Mouse (Mus musculus) stomach, postnatal 0 days (tissue): ENCODE measurements around the gene Kirrel3. TPM values are rescaled to one million over a fixed set of nuclear protein-coding genes. Genes with fewer than 3 reads are reported as not detected.

Source experiments
- ATAC-seq: fragments of 200-750 bp; cut with Nextera tagmentation; 2 replicates; pipeline ENCODE4 v1.8.0; 2017; ENCODE audit not compliant: low FRiP score, low TSS enrichment
- DNase-seq: peaks from one replicate; pipeline ENCODE4 v3.0.0-alpha.2; 2016; ENCODE audit warnings: low spot score
- H3K27ac ChIP-seq: fragments of 300-500 bp; sonication (generic); replicated peaks from 2 replicates; pipeline ENCODE4 v1.5.1; 2014; ENCODE audit warnings: mild to moderate bottlenecking, control low read depth
- H3K27me3 ChIP-seq: fragments of 300-500 bp; sonication (generic); 2 replicates; pipeline ENCODE4 v1.6.1; 2014; ENCODE audit warnings: low read length; ENCODE audit not compliant: control insufficient read depth, insufficient read depth
- H3K36me3 ChIP-seq: fragments of 300-500 bp; sonication (generic); 2 replicates; pipeline ENCODE4 v1.6.1; 2014; ENCODE audit warnings: low read length, mixed read lengths; ENCODE audit not compliant: control insufficient read depth, insufficient read depth
- H3K4me1 ChIP-seq: fragments of 300-500 bp; sonication (generic); replicated peaks from 2 replicates; pipeline ENCODE4 v1.6.1; 2014; ENCODE audit warnings: antibody characterized with exemption; ENCODE audit not compliant: control insufficient read depth, insufficient read depth
- H3K4me2 ChIP-seq: fragments of 300-500 bp; sonication (generic); replicated peaks from 2 replicates; pipeline ENCODE4 v1.6.1; 2014; ENCODE audit warnings: low read depth, mild to moderate bottlenecking, control low read depth, moderate library complexity
- H3K4me3 ChIP-seq: fragments of 300-500 bp; sonication (generic); 2 replicates; pipeline ENCODE4 v1.5.1; 2014; ENCODE audit warnings: low read depth, low read length, control low read depth
- H3K9ac ChIP-seq: fragments of 300-500 bp; sonication (generic); 2 replicates; pipeline ENCODE4 v1.6.1; 2014; ENCODE audit warnings: mild to moderate bottlenecking, low read length, control low read depth, mixed read lengths
- H3K9me3 ChIP-seq: fragments of 300-500 bp; sonication (generic); 2 replicates; pipeline ENCODE4 v1.6.1; 2016; ENCODE audit warnings: low read length; ENCODE audit not compliant: control insufficient read depth
- CTCF ChIP-seq: IDR thresholded peaks from 2 replicates; pipeline ENCODE4 v1.5.1; 2016; ENCODE audit warnings: antibody characterized with exemption, low read depth, mild to moderate bottlenecking, moderate library complexity
- EP300 ChIP-seq: optimal IDR thresholded peaks from 2 replicates; pipeline ENCODE3; 2016; ENCODE audit warnings: antibody characterized with exemption
- WGBS: fragments of 180-500 bp; shearing (Covaris S2); extraction: QIAGEN DNeasy Blood & Tissue Kit; methylation state at CpG from one replicate; pipeline ENCODE4 v1.1.7; 2014; 5-methylcytosine and 5-hydroxymethylcytosine counted together
- polyA plus RNA-seq: library from polyadenylated mRNA; unstranded; fragments of >200 nt; fragmentation: Nextera tagmentation; extraction: Ambion mirVana; gene quantifications from 2 replicates; pipeline ENCODE4 v1.2.1, GENCODE M21; 2015

Gene Kirrel3
- polyA plus RNA-seq, 1 experiment from 2014 or later: 1.4 TPM

GRCm38 (mm10) chr9:34945301-34945700 lies 459.6 kb downstream of the Kirrel3 start:
- WGBS: 65% methylated on average over 9 of the region's 9 CpGs
- Histone ChIP-seq H3K4me3 (no peak overlapping the region), H3K27ac (no peak overlapping the region), H3K9me3 (no peaks in the 10 kb centered on the region), H3K36me3 (no peaks in the 10 kb centered on the region), H3K9ac (no peak overlapping the region), H3K27me3 (no peaks in the 10 kb centered on the region), H3K4me2 (no peak overlapping the region), H3K4me1 (no peaks in the 10 kb centered on the region)
- no peak for DNase-seq
- no peak for ATAC-seq
- no peak for TF ChIP-seq EP300
- no peak for TF ChIP-seq CTCF

- WGBS: 26% methylated on average over 6 of the region's 6 CpGs
Observed at GRCm38 (mm10) chr9:34947258-34947657, 461.6 kb downstream of the Kirrel3 start.

GRCm38 (mm10) chr9:34947717-34948116 lies 462.0 kb downstream of the Kirrel3 start:
- Histone ChIP-seq H3K4me1 (no peaks in the 10 kb centered on the region), H3K27me3 (no peaks in the 10 kb centered on the region), H3K4me2 (no peak overlapping the region), H3K27ac (no peak overlapping the region), H3K9me3 (no peaks in the 10 kb centered on the region), H3K4me3 (no peak overlapping the region), H3K9ac (no peak overlapping the region), H3K36me3 (no peaks in the 10 kb centered on the region)
- ATAC-seq: no peak
- no peak for DNase-seq
- TF ChIP-seq CTCF (no peak), EP300 (no peak)

More at GRCm38 (mm10) chr9:34947258-34947657, 461.6 kb downstream of the Kirrel3 start:
- Histone ChIP-seq H3K36me3 (no peaks in the 10 kb centered on the region), H3K4me2 (no peak overlapping the region), H3K9me3 (no peaks in the 10 kb centered on the region), H3K27me3 (no peaks in the 10 kb centered on the region), H3K9ac (no peak overlapping the region), H3K4me3 (no peak overlapping the region), H3K4me1 (no peaks in the 10 kb centered on the region), H3K27ac (no peak overlapping the region)
- no peak for DNase-seq
- TF ChIP-seq CTCF (no peak), EP300 (no peak)
- ATAC-seq: no peak

GRCm38 (mm10) chr9:34953420-34953819 lies 467.7 kb downstream of the Kirrel3 start:
- Histone ChIP-seq H3K4me1 (no peaks in the 10 kb centered on the region), H3K27ac (no peak overlapping the region), H3K4me2 (no peak overlapping the region), H3K36me3 (no peaks in the 10 kb centered on the region), H3K9ac (no peak overlapping the region), H3K27me3 (no peaks in the 10 kb centered on the region), H3K4me3 (no peak overlapping the region), H3K9me3 (no peaks in the 10 kb centered on the region)
- TF ChIP-seq EP300 (no peak), CTCF (no peak)
- ATAC-seq (0 out of 2 replicates have a peak, but pooled peaks have one; percentile 57), DNase-seq (peak; percentile 17)
- 42% methylated on average over 11 of the region's 11 CpGs for WGBS

GRCm38 (mm10) chr9:34954212-34954611 lies 468.5 kb downstream of the Kirrel3 start:
- Histone ChIP-seq H3K4me3 (no peak overlapping the region), H3K4me1 (no peaks in the 10 kb centered on the region), H3K27ac (no peak overlapping the region)

GRCm38 (mm10) chr9:34956512-34956911 lies 470.8 kb downstream of the Kirrel3 start:
- Histone ChIP-seq H3K9ac (no peak overlapping the region), H3K4me2 (no peak overlapping the region), H3K4me3 (no peak overlapping the region), H3K36me3 (no peaks in the 10 kb centered on the region), H3K9me3 (no peaks in the 10 kb centered on the region), H3K27ac (no peak overlapping the region), H3K27me3 (no peaks in the 10 kb centered on the region), H3K4me1 (no peaks in the 10 kb centered on the region)
- TF ChIP-seq CTCF: no peak
- TF ChIP-seq EP300: no peak
- DNase-seq (no peak), ATAC-seq (no peak)
- WGBS: 89% methylated on average over 3 of the region's 3 CpGs

More at GRCm38 (mm10) chr9:34954212-34954611, 468.5 kb downstream of the Kirrel3 start:
- peak; percentile 61 for TF ChIP-seq CTCF
- no peak for TF ChIP-seq EP300
- no peak overlapping the region for H3K9ac ChIP-seq
- ATAC-seq (no peak), DNase-seq (no peak)
- H3K27me3 ChIP-seq: no peaks in the 10 kb centered on the region
- H3K4me2 ChIP-seq: no peak overlapping the region
- no peaks in the 10 kb centered on the region for H3K36me3 ChIP-seq
- no peaks in the 10 kb centered on the region for H3K9me3 ChIP-seq
- 67% methylated on average over 5 of the region's 5 CpGs for WGBS
